Comparison of ENCODE assay signal across 23 mouse cellular contexts in the genomic region with DNA sequence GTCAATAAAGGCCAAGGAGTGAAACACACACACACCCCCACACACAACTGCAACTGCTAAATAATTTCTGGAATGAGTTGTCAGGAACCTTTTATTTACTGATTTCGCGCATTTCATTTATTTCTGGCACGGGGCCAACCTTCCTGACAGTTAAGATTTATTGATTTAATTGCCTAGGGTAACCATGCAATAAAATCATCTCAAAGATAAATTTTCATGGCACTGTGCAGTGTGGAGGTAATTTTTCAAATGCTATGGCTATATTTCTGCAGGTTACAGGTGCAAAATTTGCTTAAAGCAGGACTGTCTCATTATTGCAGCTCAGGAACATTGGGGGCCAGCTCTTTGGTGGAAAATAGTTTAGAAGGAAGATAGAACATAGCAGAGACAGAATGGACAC. TPM values are rescaled to one million over a fixed set of nuclear protein-coding genes. Genes with fewer than 3 reads are reported as not detected.
A peak's percentile ranks its signal among the peaks of the same experiment; 100 is the strongest.
DNase-seq lines count a peak whose midpoint lies in the region; ATAC-seq and TF ChIP-seq lines count a peak whose summit lies in the region.
"Had no signal": no experiment of that assay in that cellular context is flagged by ENCODE, and none has a peak within 500 bp of the region (broad histone marks: within the 10 kb centered on the region; RNA-seq: fewer than 3 reads in every experiment).

No protein-coding gene starts in this region.

- H3K4me2 ChIP-seq in intestine, embryonic 14.5 days (ENCODE audit: low read length) = no peak overlapping the region
- H3K4me2 ChIP-seq in intestine, postnatal 0 days (replicated peaks; ENCODE audit: low read depth) = no peak overlapping the region
- no peak overlapping the region for H3K4me2 ChIP-seq in hindbrain, embryonic 14.5 days (replicated peaks)
- H3K4me2 ChIP-seq in neural tube, embryonic 13.5 days = no peak overlapping the region
- H3K4me2 ChIP-seq: embryonic facial prominence, embryonic 13.5 days; liver, embryonic 15.5 days had no signal

- no peak for TF ChIP-seq POLR2A in brain, embryonic 14.5 days (IDR thresholded peaks at IDR 0.05; ENCODE audit: borderline replicate concordance, extremely low read depth, insufficient read depth, insufficient read length, poor library complexity, severe bottlenecking)

- no peak for DNase-seq in intestine, embryonic 14.5 days (ENCODE audit: low spot score)
- peak; percentile 28 for DNase-seq in brain, embryonic 14.5 days (ENCODE audit: low read depth)
- DNase-seq in hindbrain, embryonic 14.5 days (ENCODE audit: low spot score) = peak; percentile 27
- no peak for DNase-seq in thymus, postnatal 0 days (ENCODE audit: low spot score)
- DNase-seq: cerebellum, adult 11 months; cerebellum, postnatal 25 days; gastrocnemius, postnatal 14 days; heart, postnatal 10 days; lung, postnatal 10 days; right cerebral cortex, adult 18-20 months; thymus, adult 18-20 months had no signal

- H3K27me3 ChIP-seq in intestine, embryonic 14.5 days (replicated peaks; ENCODE audit: control insufficient read depth, insufficient read depth, low read length) = no peaks in the 10 kb centered on the region
- H3K27me3 ChIP-seq in intestine, postnatal 0 days (replicated peaks; ENCODE audit: control insufficient read depth, insufficient read depth, low read length) = no peaks in the 10 kb centered on the region
- no peaks in the 10 kb centered on the region for H3K27me3 ChIP-seq in hindbrain, embryonic 14.5 days (ENCODE audit: control insufficient read depth, insufficient read depth, low read length)
- no peaks in the 10 kb centered on the region for H3K27me3 ChIP-seq in neural tube, embryonic 13.5 days
- H3K27me3 ChIP-seq: embryonic facial prominence, embryonic 13.5 days; liver, embryonic 15.5 days had no signal

- 0 out of 2 replicates have a peak, but pooled peaks have one; percentile 66 for ATAC-seq in intestine, embryonic 14.5 days (replicated peaks; ENCODE audit: low FRiP score, low TSS enrichment, low read depth)
- ATAC-seq in intestine, postnatal 0 days = no peak
- ATAC-seq in hindbrain, embryonic 14.5 days (ENCODE audit: low FRiP score) = no peak
- ATAC-seq in neural tube, embryonic 13.5 days (ENCODE audit: low read depth) = peak; percentile 56; the same call in 1 of the 2 replicates
- ATAC-seq in granulocyte monocyte progenitor cell, adult 5-6 weeks (replicated peaks; ENCODE audit: poor library complexity, severe bottlenecking) = no peak

- WGBS in intestine, embryonic 14.5 days = 52% methylated on average over 3 of the region's 3 CpGs
- WGBS in intestine, postnatal 0 days = 38% methylated on average over 3 of the region's 3 CpGs
- 50% methylated on average over 3 of the region's 3 CpGs for WGBS in hindbrain, embryonic 14.5 days
- WGBS in neural tube, embryonic 13.5 days = 39% methylated on average over 3 of the region's 3 CpGs

- H3K4me3 ChIP-seq in intestine, embryonic 14.5 days (ENCODE audit: low read depth, low read length) = no peak overlapping the region
- no peak overlapping the region for H3K4me3 ChIP-seq in intestine, postnatal 0 days (ENCODE audit: low read depth, low read length)
- H3K4me3 ChIP-seq in hindbrain, embryonic 14.5 days (replicated peaks; ENCODE audit: low read length) = no peak overlapping the region
- H3K4me3 ChIP-seq in neural tube, embryonic 13.5 days = no peak overlapping the region
- H3K4me3 ChIP-seq: embryonic facial prominence, embryonic 13.5 days; liver, embryonic 15.5 days; megakaryocyte, embryonic 14.5 days had no signal

- no peak overlapping the region for H3K9ac ChIP-seq in intestine, embryonic 14.5 days (ENCODE audit: low read length)
- no peak overlapping the region for H3K9ac ChIP-seq in intestine, postnatal 0 days (ENCODE audit: low read depth, low read length)
- H3K9ac ChIP-seq in hindbrain, embryonic 14.5 days = no peak overlapping the region
- H3K9ac ChIP-seq in neural tube, embryonic 13.5 days = no peak overlapping the region
- H3K9ac ChIP-seq: embryonic facial prominence, embryonic 13.5 days; liver, embryonic 15.5 days had no signal

- no peaks in the 10 kb centered on the region for H3K9me3 ChIP-seq in intestine, embryonic 14.5 days (ENCODE audit: control insufficient read depth, low read length)
- no peaks in the 10 kb centered on the region for H3K9me3 ChIP-seq in intestine, postnatal 0 days (ENCODE audit: control insufficient read depth)
- no peaks in the 10 kb centered on the region for H3K9me3 ChIP-seq in hindbrain, embryonic 14.5 days (ENCODE audit: control insufficient read depth, low read length)
- H3K9me3 ChIP-seq in neural tube, embryonic 13.5 days = no peaks in the 10 kb centered on the region
- H3K9me3 ChIP-seq: embryonic facial prominence, embryonic 13.5 days; liver, embryonic 15.5 days; megakaryocyte, embryonic 14.5 days had no signal

- H3K27ac ChIP-seq in intestine, embryonic 14.5 days (ENCODE audit: low read depth) = no peak overlapping the region
- H3K27ac ChIP-seq in intestine, postnatal 0 days (ENCODE audit: low read depth, low read length) = no peak overlapping the region
- H3K27ac ChIP-seq in hindbrain, embryonic 14.5 days = no peak overlapping the region
- H3K27ac ChIP-seq in neural tube, embryonic 13.5 days (replicated peaks) = no peak overlapping the region
- H3K27ac ChIP-seq: embryonic facial prominence, embryonic 13.5 days; kidney, postnatal 0 days; liver, embryonic 15.5 days had no signal

- no peaks in the 10 kb centered on the region for H3K4me1 ChIP-seq in intestine, embryonic 14.5 days (replicated peaks; ENCODE audit: control insufficient read depth, insufficient read depth, low read length)
- no peaks in the 10 kb centered on the region for H3K4me1 ChIP-seq in intestine, postnatal 0 days (replicated peaks; ENCODE audit: control insufficient read depth, insufficient read depth, low read length)
- 0 out of 2 replicates have a peak, but pooled peaks cover 3% of the 10 kb centered on the region for H3K4me1 ChIP-seq in hindbrain, embryonic 14.5 days (replicated peaks; ENCODE audit: control insufficient read depth, insufficient read depth, low read length)
- H3K4me1 ChIP-seq in neural tube, embryonic 13.5 days (replicated peaks) = no peaks in the 10 kb centered on the region
- H3K4me1 ChIP-seq: embryonic facial prominence, embryonic 13.5 days; liver, embryonic 15.5 days; megakaryocyte, embryonic 14.5 days had no signal

- TF ChIP-seq CTCF in intestine, postnatal 0 days (IDR thresholded peaks at IDR 0.05; ENCODE audit: low read depth) = no peak
- TF ChIP-seq CTCF in brain, embryonic 14.5 days (IDR thresholded peaks at IDR 0.05; ENCODE audit: borderline replicate concordance, extremely low read depth, insufficient read depth, insufficient read length) = no peak

- no peaks in the 10 kb centered on the region for H3K36me3 ChIP-seq in intestine, embryonic 14.5 days (ENCODE audit: control insufficient read depth, insufficient read depth, low read length)
- no peaks in the 10 kb centered on the region for H3K36me3 ChIP-seq in intestine, postnatal 0 days (ENCODE audit: control insufficient read depth, insufficient read depth)
- H3K36me3 ChIP-seq in hindbrain, embryonic 14.5 days (replicated peaks; ENCODE audit: control insufficient read depth, insufficient read depth) = no peaks in the 10 kb centered on the region
- no peaks in the 10 kb centered on the region for H3K36me3 ChIP-seq in neural tube, embryonic 13.5 days
- H3K36me3 ChIP-seq: embryonic facial prominence, embryonic 13.5 days; liver, embryonic 15.5 days had no signal

RNA-seq across cellular contexts. Expression of gene 1700020N15Rik, which starts 53.4 kb away (rescaled TPM):
- not detected in 2 replicates for polyA plus RNA-seq in intestine, embryonic 14.5 days (2014; fragmentation: Nextera tagmentation; extraction: Ambion mirVana)
- not detected in 2 replicates for polyA plus RNA-seq in intestine, postnatal 0 days (2015; fragmentation: Nextera tagmentation; extraction: Ambion mirVana)
- polyA plus RNA-seq in brain, embryonic 14.5 days (2012; rRNA removed) = not detected in 2 replicates
- not detected in 2 replicates for polyA plus RNA-seq in hindbrain, embryonic 14.5 days (2014; fragmentation: Nextera tagmentation; extraction: Ambion mirVana)
- polyA plus RNA-seq in neural tube, embryonic 13.5 days (2015; fragmentation: Nextera tagmentation; extraction: Ambion mirVana) = not detected in 2 replicates
- polyA plus RNA-seq in thymus, postnatal 0 days (2015; fragmentation: Nextera tagmentation; extraction: Ambion mirVana) = not detected in 2 replicates
- total RNA-seq in granulocyte monocyte progenitor cell, adult 5-6 weeks (2014; fragmentation: Nextera tagmentation) = not detected in 2 replicates
- not detected in 2 replicates for total RNA-seq in granulocyte monocyte progenitor cell, adult 5-6 weeks (2017)
- total RNA-seq: adrenal gland, adult 18-20 months; gastrocnemius, postnatal 14 days; heart, postnatal 10 days; left cerebral cortex, adult 8-10 months had no signal
- polyA plus RNA-seq: embryonic facial prominence, embryonic 13.5 days; frontal cortex, adult 2 months; kidney, postnatal 0 days; limb, embryonic 14.5 days; liver, embryonic 15.5 days; stomach, embryonic 14.5 days had no signal

Comparison
In these comparisons a context has a peak if more than half of its experiments do, and no peak if none do; other contexts are left out.
1. ATAC-seq: peak in intestine, embryonic 14.5 days (single experiment) and neural tube, embryonic 13.5 days (single experiment); none in intestine, postnatal 0 days (single experiment), hindbrain, embryonic 14.5 days (single experiment) and granulocyte monocyte progenitor cell, adult 5-6 weeks (single experiment).
2. DNase-seq: peak in brain, embryonic 14.5 days (single experiment) and hindbrain, embryonic 14.5 days (single experiment); none in intestine, embryonic 14.5 days (single experiment) and thymus, postnatal 0 days (single experiment).